Mouse (Mus musculus) hindbrain, embryonic 15.5 days (tissue): Measurements from ENCODE around the gene Nup107. TPM values are rescaled to one million over a fixed set of nuclear protein-coding genes. Genes with fewer than 3 reads are reported as not detected.

ENCODE experiments used
- ATAC-seq: fragments of 200-750 bp; cut with Nextera tagmentation; 2 replicates; pipeline ENCODE4 v1.8.0; 2017; ENCODE audit warnings: low read depth, moderate number of reproducible peaks, moderate TSS enrichment; ENCODE audit not compliant: low FRiP score
- H3K27ac ChIP-seq: fragments of 300-500 bp; sonication (generic); replicated peaks from 2 replicates; pipeline ENCODE4 v1.5.1; 2015; ENCODE audit warnings: mild to moderate bottlenecking, inconsistent platforms
- H3K27me3 ChIP-seq: fragments of 300-500 bp; sonication (generic); 2 replicates; pipeline ENCODE4 v1.6.1; 2015; ENCODE audit warnings: control low read depth, inconsistent platforms
- H3K36me3 ChIP-seq: fragments of 300-500 bp; sonication (generic); 2 replicates; pipeline ENCODE4 v1.6.1; 2015; ENCODE audit warnings: control low read depth, inconsistent platforms
- H3K4me1 ChIP-seq: fragments of 300-500 bp; sonication (generic); replicated peaks from 2 replicates; pipeline ENCODE4 v1.6.1; 2015; ENCODE audit warnings: control low read depth, inconsistent platforms
- H3K4me2 ChIP-seq: fragments of 300-500 bp; sonication (generic); 2 replicates; pipeline ENCODE4 v1.6.1; 2015; ENCODE audit warnings: moderate library complexity, mild to moderate bottlenecking, inconsistent platforms
- H3K4me3 ChIP-seq: fragments of 300-500 bp; sonication (generic); 2 replicates; pipeline ENCODE4 v1.5.1; 2015; ENCODE audit warnings: mild to moderate bottlenecking, inconsistent platforms
- H3K9ac ChIP-seq: fragments of 300-500 bp; sonication (generic); 2 replicates; pipeline ENCODE4 v1.6.1; 2015; ENCODE audit warnings: inconsistent platforms
- H3K9me3 ChIP-seq: fragments of 300-500 bp; sonication (generic); 2 replicates; pipeline ENCODE4 v1.6.1; 2016; ENCODE audit warnings: control low read depth, inconsistent platforms
- WGBS: fragments of 180-500 bp; shearing (Covaris S2); methylation state at CpG from one replicate; pipeline ENCODE4 v1.1.7; 2015; 5-methylcytosine and 5-hydroxymethylcytosine counted together
- polyA plus RNA-seq: library from polyadenylated mRNA; unstranded; fragments of >200 nt; fragmentation: Nextera tagmentation; extraction: Ambion mirVana; gene quantifications from 2 replicates; pipeline ENCODE4 v1.2.1, GENCODE M21; 2015

The Nup107 gene
- polyA plus RNA-seq, 1 experiment from 2014 or later: 31.4 TPM

DNA sequence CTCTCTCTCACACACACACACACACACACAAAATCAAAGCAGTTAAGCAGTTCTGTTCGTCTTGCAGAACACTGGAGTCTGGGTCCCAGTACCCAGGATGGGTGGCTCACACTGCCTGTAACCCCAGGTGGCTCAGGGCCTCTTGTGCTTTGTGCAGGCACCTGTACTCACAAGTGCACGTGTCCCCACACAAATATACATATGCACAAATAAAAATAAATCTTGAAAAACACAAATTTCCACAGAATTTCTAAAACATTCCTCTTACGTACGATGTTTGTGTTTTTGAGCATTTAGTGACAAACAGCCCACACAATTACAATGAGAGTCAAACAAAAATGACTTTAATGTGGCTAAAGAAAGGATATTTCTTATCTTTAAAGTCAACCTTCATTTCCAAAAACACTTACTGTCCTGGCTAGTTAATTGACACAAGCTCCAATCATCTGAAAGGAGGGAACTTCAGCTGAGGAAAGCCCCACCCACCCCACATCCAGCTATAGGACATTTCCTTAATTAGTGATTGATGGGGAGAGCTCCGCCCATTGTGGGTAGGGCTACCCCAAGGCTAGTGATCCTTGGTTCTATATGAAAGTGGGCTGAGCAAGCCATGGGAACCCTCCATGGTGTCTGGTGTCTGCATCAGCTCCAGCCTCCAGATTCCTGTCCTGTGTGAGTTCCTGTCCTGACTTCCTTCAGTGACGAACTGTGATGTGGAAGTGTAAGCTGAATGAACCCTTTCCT lies 16.9 kb downstream of the Nup107 start:
- H3K9me3 ChIP-seq: no peaks in the 10 kb centered on the region
- H3K36me3 ChIP-seq: peaks cover 67% of the 10 kb centered on the region
- no peak for ATAC-seq
- no peak overlapping the region for H3K4me2 ChIP-seq
- 95% methylated on average over 6 of the region's 6 CpGs for WGBS
- no peaks in the 10 kb centered on the region for H3K27me3 ChIP-seq
- H3K4me1 ChIP-seq: no peaks in the 10 kb centered on the region
- H3K9ac ChIP-seq: no peak overlapping the region
- no peak overlapping the region for H3K27ac ChIP-seq
- H3K4me3 ChIP-seq: no peak overlapping the region

DNA sequence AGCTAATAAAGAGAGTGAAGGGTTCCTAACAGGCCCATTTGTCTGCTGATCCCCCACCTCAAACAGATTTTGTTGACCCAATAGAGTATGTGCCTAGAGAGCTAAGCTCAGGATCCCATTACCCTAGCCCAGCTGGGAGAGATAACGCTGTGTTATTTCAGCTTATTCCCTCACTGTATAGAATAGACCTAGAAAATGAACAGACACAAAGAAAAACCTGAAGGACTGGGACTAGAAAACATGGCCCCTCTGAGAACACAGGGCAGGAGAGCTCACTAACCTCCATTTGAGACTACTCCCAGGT lies 17.7 kb downstream of the Nup107 start:
- H3K36me3 ChIP-seq: peaks cover 70% of the 10 kb centered on the region
- WGBS: 100% methylated on average over 1 of the region's 1 CpGs

DNA sequence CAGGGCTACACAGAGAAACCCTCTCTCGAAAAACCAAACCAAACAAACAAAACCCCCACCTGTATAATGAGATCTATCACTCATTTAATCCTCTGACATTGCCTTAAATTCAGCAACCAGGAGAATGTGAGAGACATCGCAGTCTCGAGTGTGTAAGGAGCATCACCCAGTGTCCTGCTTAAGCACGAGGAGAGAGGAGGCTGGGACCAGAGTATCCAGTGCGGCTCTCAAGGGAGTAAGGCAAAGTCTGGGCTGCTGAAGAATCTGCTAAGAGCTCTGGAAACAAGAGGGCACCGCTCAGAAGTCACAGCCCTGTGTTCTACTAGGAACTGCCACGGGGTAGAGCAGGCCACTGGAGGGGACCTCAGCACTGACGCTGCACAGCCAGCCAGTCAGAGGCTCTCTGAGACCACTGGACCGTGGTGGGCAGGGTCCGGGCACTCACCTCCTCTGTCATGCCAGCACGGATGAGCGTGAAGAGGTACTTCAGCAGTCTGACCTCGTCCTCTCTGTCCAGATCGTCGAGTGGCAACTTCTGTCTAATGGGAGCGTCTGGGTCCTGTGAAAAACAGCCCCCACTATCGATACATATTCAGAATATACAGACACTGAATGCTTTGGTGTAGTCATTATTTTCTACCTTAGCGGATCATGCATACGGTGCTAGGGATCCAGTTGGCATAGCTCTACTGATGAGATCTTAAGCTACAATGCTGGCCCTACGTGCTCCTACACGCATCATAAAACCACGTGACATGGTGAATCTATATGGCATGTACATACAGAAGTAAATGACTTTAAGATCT lies 18.3 kb downstream of the Nup107 start:
- no peak overlapping the region for H3K27ac ChIP-seq
- H3K4me1 ChIP-seq: no peaks in the 10 kb centered on the region
- H3K9ac ChIP-seq: no peak overlapping the region
- H3K9me3 ChIP-seq: no peaks in the 10 kb centered on the region
- H3K4me2 ChIP-seq: no peak overlapping the region
- H3K4me3 ChIP-seq: no peak overlapping the region
- H3K36me3 ChIP-seq: peaks cover 73% of the 10 kb centered on the region
- WGBS: 96% methylated on average over 22 of the region's 22 CpGs
- H3K27me3 ChIP-seq: no peaks in the 10 kb centered on the region
- no peak for ATAC-seq

More for the DNA sequence above, 17.7 kb downstream of the Nup107 start:
- Histone ChIP-seq H3K27me3 (no peaks in the 10 kb centered on the region), H3K4me2 (no peak overlapping the region), H3K9ac (no peak overlapping the region), H3K4me1 (no peaks in the 10 kb centered on the region), H3K4me3 (no peak overlapping the region), H3K9me3 (no peaks in the 10 kb centered on the region), H3K27ac (no peak overlapping the region)
- ATAC-seq: no peak

DNA sequence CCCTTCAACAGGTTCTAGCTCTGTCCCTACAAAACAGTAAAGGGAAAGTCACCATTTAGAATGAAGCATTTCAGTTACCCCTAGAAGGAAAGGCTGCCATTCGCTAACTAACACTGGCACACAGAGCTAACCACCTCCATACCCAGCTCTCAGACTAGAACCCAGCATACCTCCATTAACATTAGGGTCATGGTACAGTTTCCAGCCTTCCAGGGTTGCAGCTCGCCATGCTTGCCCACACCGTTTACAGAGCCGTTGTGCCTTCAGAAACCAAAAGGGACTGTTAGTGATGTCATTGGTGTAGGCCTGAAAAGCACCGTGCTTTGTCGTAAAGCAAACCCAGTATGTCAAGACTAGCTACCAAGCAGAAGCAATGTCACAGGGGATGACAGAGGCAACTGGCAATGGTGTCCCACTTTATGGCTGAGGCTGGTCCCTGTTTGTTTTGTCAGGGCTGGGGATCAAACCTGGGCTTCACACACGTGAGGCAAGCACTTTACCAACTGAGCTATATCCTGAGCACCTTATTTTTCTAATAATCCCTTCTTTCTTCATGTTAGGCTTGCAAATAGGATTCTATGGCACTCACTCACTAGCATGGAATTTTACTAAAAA lies 19.3 kb downstream of the Nup107 start:
- Histone ChIP-seq H3K4me1 (no peaks in the 10 kb centered on the region), H3K27ac (no peak overlapping the region), H3K4me3 (no peak overlapping the region), H3K9me3 (no peaks in the 10 kb centered on the region), H3K36me3 (peaks cover 66% of the 10 kb centered on the region), H3K27me3 (no peaks in the 10 kb centered on the region), H3K9ac (no peak overlapping the region), H3K4me2 (no peak overlapping the region)
- no peak for ATAC-seq
- 94% methylated on average over 7 of the region's 7 CpGs for WGBS

DNA sequence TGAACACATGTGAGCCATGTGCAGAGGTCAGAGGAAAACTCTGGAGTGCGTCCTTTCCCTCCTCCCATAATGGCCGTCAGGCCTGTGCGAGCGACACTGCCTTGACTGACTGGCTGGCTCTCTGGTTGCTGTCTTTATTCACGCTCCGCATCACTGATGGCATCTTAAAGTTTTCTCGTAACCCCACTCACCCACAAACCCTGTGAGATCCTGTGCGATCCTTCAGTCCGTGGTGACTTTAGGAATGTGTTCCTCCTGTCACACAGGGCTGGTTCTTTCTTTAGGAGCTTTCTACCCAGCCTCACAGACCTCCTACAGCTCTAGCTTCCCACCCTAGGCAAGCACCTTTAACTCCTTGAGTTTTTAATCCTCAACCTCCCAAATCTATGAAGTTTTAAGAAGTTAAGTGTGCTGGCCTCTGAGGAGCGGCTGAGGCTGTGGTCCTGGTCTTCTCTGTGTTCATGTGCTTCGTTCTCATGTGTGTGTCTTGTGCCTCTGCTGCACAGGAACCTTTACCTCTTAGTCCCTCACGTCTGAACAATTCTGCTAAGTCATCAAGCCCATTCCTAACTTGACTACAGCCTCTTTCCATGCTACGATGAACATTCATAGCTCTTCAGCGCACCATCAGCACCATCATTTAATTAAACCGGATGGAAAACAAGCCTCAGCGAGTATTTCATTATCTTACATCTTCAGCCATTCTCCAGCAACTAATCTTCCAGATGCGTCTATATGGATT lies 20.0 kb downstream of the Nup107 start:
- Histone ChIP-seq H3K4me2 (no peak overlapping the region), H3K9ac (no peak overlapping the region), H3K4me3 (no peak overlapping the region), H3K9me3 (no peaks in the 10 kb centered on the region), H3K27me3 (no peaks in the 10 kb centered on the region), H3K27ac (no peak overlapping the region), H3K4me1 (no peaks in the 10 kb centered on the region), H3K36me3 (peaks cover 69% of the 10 kb centered on the region)
- WGBS: 85% methylated on average over 17 of the region's 17 CpGs
- ATAC-seq: no peak

DNA sequence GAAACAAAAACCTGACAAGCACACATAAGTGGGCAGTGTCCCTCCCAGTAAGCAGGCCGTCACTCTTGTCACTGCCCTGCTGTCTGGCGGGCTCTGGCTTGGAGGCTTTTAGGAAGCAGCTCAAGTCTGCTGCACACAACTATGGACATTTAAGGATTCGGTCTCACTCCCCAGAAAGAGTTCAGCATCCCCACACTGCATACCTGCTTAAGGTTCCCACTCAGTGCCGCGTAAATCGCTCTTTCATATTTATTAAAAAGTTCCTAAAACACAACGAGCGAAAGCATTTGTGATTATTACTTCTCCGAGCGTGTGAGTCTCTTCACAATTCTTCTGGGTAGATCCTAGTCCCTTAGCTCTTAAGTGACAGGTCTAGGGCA lies 21.4 kb downstream of the Nup107 start:
- Histone ChIP-seq H3K4me3 (no peak overlapping the region), H3K4me2 (no peak overlapping the region), H3K4me1 (no peaks in the 10 kb centered on the region), H3K27ac (no peak overlapping the region), H3K9ac (no peak overlapping the region), H3K27me3 (no peaks in the 10 kb centered on the region), H3K36me3 (peaks cover 67% of the 10 kb centered on the region), H3K9me3 (no peaks in the 10 kb centered on the region)
- WGBS: 97% methylated on average over 10 of the region's 10 CpGs
- ATAC-seq: no peak

DNA sequence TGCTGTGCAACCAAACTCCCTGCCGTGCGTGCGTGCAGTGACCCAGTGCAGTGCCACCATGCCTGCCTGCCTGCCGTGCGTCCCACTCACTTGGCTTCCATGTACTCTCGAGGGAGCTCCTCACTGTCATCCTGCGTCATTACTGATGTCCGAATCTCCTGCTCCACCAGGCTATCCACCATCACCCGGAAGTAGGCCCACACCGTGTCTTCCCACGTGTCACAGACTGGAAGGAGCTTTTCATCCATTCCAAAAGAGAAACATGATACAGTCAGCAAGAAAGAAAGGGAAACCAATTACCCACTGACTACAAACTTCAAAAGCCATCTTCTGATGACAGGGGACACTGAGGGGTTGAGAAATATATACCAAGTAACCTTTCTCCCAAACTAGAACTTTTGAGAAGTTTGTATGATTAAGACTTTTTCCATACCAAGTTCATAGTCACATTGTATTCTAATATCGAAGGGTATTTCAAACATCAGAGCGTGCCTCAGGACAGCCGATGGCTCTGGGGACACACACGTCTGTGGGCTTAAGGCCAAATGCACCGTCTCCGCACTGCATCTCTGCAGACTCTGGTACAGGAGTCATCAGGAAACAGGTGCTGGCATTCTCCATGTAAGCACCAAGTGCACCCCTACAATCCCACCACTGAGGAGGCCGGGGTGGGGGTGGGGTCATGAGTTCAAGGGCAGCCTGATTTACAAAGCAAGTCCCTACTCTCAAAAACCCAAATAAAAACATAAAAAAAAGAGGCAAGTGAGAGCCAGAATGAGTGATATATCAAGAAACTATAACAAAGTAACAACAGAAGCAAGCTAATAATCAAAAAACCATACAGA lies 22.0 kb downstream of the Nup107 start:
- no peaks in the 10 kb centered on the region for H3K27me3 ChIP-seq
- H3K4me3 ChIP-seq: no peak overlapping the region
- no peak overlapping the region for H3K27ac ChIP-seq
- 93% methylated on average over 18 of the region's 18 CpGs for WGBS
- no peak overlapping the region for H3K9ac ChIP-seq
- H3K4me1 ChIP-seq: no peaks in the 10 kb centered on the region
- no peak overlapping the region for H3K4me2 ChIP-seq
- H3K36me3 ChIP-seq: peaks cover 67% of the 10 kb centered on the region
- H3K9me3 ChIP-seq: no peaks in the 10 kb centered on the region
- ATAC-seq: no peak

DNA sequence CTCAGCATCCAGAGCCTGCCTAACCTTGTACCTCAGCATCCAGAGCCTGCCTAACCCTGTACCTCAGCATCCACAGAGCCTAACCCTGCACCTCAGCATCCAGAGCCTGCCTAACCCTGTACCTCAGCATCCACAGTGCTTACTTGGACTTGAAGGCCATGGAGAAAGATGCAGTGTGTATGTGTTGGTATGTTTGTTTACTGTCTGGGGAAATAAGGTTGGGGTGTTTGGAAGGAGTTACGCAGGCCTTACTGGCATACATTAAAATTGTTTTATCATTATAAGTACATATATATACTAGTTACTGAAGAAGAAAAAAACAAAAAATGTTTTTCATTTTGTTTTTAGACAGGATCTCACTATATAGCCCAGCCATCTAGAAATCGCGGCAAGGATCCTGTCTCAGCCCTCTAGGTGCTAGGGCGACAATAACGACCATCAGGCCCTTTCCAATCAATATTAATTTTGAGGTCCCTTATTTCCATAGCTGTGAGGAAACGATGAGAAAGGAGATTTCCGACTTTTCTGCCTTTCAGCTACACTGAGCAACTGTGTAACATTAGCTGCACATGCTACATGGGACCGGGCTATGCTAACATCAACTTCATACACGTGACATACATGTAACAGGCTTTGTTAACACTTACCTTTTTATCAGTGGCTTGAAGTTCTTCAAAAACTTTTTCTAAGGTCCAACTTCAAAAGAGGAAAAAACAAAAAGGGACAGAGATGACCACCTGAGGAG lies 22.8 kb downstream of the Nup107 start:
- H3K36me3 ChIP-seq: peaks cover 67% of the 10 kb centered on the region
- no peak overlapping the region for H3K9ac ChIP-seq

DNA sequence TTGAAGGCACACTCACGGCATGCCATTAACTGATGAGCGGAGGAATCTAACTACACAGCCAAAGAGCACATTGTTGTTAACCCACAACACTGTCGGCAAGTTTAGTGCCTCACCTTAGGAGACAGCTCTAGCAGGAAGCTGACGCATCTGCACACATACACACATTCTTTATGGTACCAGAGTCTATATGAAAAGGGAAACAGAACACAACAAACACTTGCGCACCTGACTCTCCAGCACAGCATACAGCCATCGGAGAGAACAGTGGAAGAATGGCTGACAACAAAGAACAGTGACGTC lies 24.4 kb downstream of the Nup107 start:
- Histone ChIP-seq H3K4me2 (no peak overlapping the region), H3K9ac (no peak overlapping the region), H3K4me3 (no peak overlapping the region), H3K27ac (no peak overlapping the region), H3K9me3 (no peaks in the 10 kb centered on the region), H3K27me3 (no peaks in the 10 kb centered on the region), H3K4me1 (no peaks in the 10 kb centered on the region), H3K36me3 (peaks cover 64% of the 10 kb centered on the region)
- ATAC-seq: no peak
- WGBS: 90% methylated on average over 7 of the region's 7 CpGs

More for the DNA sequence above, 22.8 kb downstream of the Nup107 start:
- ATAC-seq: no peak
- WGBS: 94% methylated on average over 9 of the region's 9 CpGs
- H3K27ac ChIP-seq: no peak overlapping the region
- no peak overlapping the region for H3K4me2 ChIP-seq
- H3K4me3 ChIP-seq: no peak overlapping the region
- no peaks in the 10 kb centered on the region for H3K27me3 ChIP-seq
- H3K4me1 ChIP-seq: no peaks in the 10 kb centered on the region
- no peaks in the 10 kb centered on the region for H3K9me3 ChIP-seq

DNA sequence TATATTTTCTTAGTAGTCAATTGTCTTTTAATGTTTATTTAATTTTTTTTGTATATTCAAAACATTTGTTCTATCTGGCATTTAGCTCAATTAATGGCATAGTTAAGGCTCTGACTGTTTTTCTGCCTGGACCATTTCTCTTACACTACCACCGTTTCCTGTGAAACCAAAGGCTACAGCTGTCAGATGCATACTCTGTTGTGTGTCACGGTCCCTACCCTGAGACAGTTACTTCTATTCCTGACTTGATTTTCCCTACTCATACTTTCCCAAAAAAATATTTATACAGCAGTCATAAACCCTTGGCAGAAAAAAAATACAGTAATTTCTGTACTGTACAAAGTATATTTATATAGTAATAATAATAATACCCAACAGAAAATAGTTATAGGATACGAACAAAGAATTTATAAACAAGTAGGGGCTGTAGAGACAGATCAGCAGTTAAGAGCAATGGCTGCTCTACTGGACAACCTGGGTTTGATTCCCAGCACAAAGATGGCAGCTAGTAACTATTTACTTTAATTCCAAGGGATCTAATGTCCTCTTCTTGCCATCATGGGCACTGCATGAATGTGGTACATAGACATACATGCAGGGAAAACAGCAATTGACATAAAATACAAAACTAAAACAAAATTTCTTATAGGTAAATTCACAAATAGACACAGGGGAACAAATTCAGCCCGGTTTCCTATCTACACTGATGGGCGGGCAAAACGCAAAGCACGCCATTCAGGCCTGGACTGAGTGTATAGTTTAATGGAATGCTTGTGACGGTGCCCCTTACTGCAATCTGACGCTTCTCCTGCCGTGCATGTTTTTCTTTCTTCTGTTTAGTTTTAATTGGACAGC lies 25.0 kb downstream of the Nup107 start:
- WGBS: 91% methylated on average over 10 of the region's 10 CpGs

More for the DNA sequence above, 25.0 kb downstream of the Nup107 start:
- H3K36me3 ChIP-seq: peaks cover 65% of the 10 kb centered on the region
- H3K27me3 ChIP-seq: no peaks in the 10 kb centered on the region
- H3K9me3 ChIP-seq: no peaks in the 10 kb centered on the region
- no peak for ATAC-seq
- no peak overlapping the region for H3K9ac ChIP-seq
- H3K4me2 ChIP-seq: no peak overlapping the region
- no peak overlapping the region for H3K27ac ChIP-seq
- H3K4me1 ChIP-seq: no peaks in the 10 kb centered on the region
- no peak overlapping the region for H3K4me3 ChIP-seq
